Mouse (Mus musculus): ENCODE data around the gene Dnah10. TPM values are rescaled to one million over a fixed set of nuclear protein-coding genes. Genes with fewer than 3 reads are reported as not detected.

Dnah10 gene
- polyA plus RNA-seq, 1 experiment, result 0.04 TPM

GRCm38 (mm10) chr5:124873096-124873495 lies 148.2 kb downstream of the Dnah10 start:
- Histone ChIP-seq H3K4me3 (replicated peaks) (no peak overlapping the region), H3K36me3 (ENCODE audit: control insufficient read depth) (peaks cover 59% of the 10 kb centered on the region), H3K4me1 (ENCODE audit: control insufficient read depth) (peaks cover 5% of the 10 kb centered on the region), H3K9me3 (ENCODE audit: control insufficient read depth, low read length) (no peaks in the 10 kb centered on the region), H3K27me3 (ENCODE audit: control insufficient read depth) (no peaks in the 10 kb centered on the region)
- TF ChIP-seq TAL1 (IDR thresholded peaks at IDR 0.05; ENCODE audit: low read length) (no peak), GATA1 (IDR thresholded peaks at IDR 0.05; ENCODE audit: low read length) (no peak)

- Histone ChIP-seq H3K9me3 (ENCODE audit: control insufficient read depth, low read length) (no peaks in the 10 kb centered on the region), H3K36me3 (ENCODE audit: control insufficient read depth) (peaks cover 62% of the 10 kb centered on the region), H3K27me3 (ENCODE audit: control insufficient read depth) (no peaks in the 10 kb centered on the region), H3K4me1 (ENCODE audit: control insufficient read depth) (peaks cover 5% of the 10 kb centered on the region), H3K4me3 (replicated peaks) (no peak overlapping the region)
- no peak for TF ChIP-seq GATA1 (IDR thresholded peaks at IDR 0.05; ENCODE audit: low read length)
- TF ChIP-seq TAL1 (IDR thresholded peaks at IDR 0.05; ENCODE audit: low read length), result no peak
Measured at GRCm38 (mm10) chr5:124873890-124874601, 149.2 kb downstream of the Dnah10 start.

DNA sequence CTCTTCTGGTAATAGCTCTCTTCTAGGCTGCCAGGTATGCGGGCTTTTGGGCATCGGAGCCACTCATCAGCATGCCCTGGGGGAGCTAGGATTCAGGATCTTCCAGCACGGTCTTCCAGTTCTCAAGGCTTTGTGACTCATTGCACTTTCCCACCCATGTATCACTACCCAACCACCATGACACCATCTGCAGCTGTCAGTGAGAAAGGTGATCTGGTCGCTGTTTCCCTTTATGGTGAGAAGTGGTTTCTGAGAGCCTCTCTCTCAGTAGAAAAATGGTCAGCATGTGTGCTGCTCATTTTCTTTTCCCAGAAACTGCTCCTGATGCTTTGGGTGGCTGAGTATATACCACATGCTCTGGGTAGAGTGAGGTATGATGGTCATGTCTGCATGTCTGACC lies 154.4 kb downstream of the Dnah10 start:
- TF ChIP-seq TAL1 (IDR thresholded peaks at IDR 0.05; ENCODE audit: low read length) (no peak), GATA1 (IDR thresholded peaks at IDR 0.05; ENCODE audit: low read length) (no peak)
- H3K4me3 ChIP-seq (replicated peaks), result no peak overlapping the region
- H3K9me3 ChIP-seq (ENCODE audit: control insufficient read depth, low read length), result no peaks in the 10 kb centered on the region
- H3K4me1 ChIP-seq (ENCODE audit: control insufficient read depth), result peaks cover 2% of the 10 kb centered on the region
- peaks cover 63% of the 10 kb centered on the region for H3K36me3 ChIP-seq (ENCODE audit: control insufficient read depth)
- no peaks in the 10 kb centered on the region for H3K27me3 ChIP-seq (ENCODE audit: control insufficient read depth)

GRCm38 (mm10) chr5:124879801-124880200 lies 154.9 kb downstream of the Dnah10 start:
- peaks cover 67% of the 10 kb centered on the region for H3K36me3 ChIP-seq (ENCODE audit: control insufficient read depth)
- H3K4me1 ChIP-seq (ENCODE audit: control insufficient read depth), result peaks cover 2% of the 10 kb centered on the region
- TF ChIP-seq TAL1 (IDR thresholded peaks at IDR 0.05; ENCODE audit: low read length), result no peak
- TF ChIP-seq GATA1 (IDR thresholded peaks at IDR 0.05; ENCODE audit: low read length), result no peak
- no peak overlapping the region for H3K4me3 ChIP-seq (replicated peaks)
- no peaks in the 10 kb centered on the region for H3K27me3 ChIP-seq (ENCODE audit: control insufficient read depth)
- H3K9me3 ChIP-seq (ENCODE audit: control insufficient read depth, low read length), result no peaks in the 10 kb centered on the region

DNA sequence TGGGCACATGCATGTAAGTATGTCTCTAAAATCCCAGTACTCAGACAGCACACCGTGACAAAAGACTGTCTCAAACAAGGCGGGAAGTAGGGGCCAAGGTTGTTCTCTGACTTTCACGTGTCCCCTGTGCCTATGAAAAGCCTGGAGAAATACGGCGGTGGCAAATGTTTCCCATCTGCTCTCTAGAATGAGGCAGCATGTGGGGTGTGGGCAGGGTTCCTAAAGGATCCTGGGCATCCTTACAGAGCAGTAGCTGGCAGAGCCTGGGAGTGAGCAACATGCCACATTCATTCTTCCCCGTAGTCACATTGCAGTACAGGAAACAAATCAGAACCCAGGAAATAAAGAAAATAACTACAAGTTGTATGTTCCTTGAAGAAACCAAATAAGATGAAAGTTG lies 159.0 kb downstream of the Dnah10 start:
- no peaks in the 10 kb centered on the region for H3K27me3 ChIP-seq (ENCODE audit: control insufficient read depth)
- no peak overlapping the region for H3K4me3 ChIP-seq (replicated peaks)
- no peaks in the 10 kb centered on the region; the same call in 1 of the 2 replicates for H3K4me1 ChIP-seq (ENCODE audit: control insufficient read depth)
- TF ChIP-seq TAL1 (IDR thresholded peaks at IDR 0.05; ENCODE audit: low read length), result no peak
- no peak for TF ChIP-seq GATA1 (IDR thresholded peaks at IDR 0.05; ENCODE audit: low read length)
- H3K36me3 ChIP-seq (ENCODE audit: control insufficient read depth), result peaks cover 75% of the 10 kb centered on the region
- H3K9me3 ChIP-seq (ENCODE audit: control insufficient read depth, low read length), result no peaks in the 10 kb centered on the region

Other genes starting within 250 kb of the Dnah10 start
- 0.32 and 0.34 TPM in 2 replicates for gene Rilpl2, start 246.7 kb upstream of the Dnah10 start, polyA plus RNA-seq (2012)
- gene Snrnp35, start 242.0 kb upstream of the Dnah10 start, polyA plus RNA-seq (2012), result 2.7 and 3.2 TPM in 2 replicates
- gene Rilpl1, start 193.7 kb upstream of the Dnah10 start, polyA plus RNA-seq (2012), result 0.02 and 0.06 TPM in 2 replicates
- 11.7 and 17.6 TPM in 2 replicates for gene Tmed2, start 184.4 kb upstream of the Dnah10 start, polyA plus RNA-seq (2012)
- 0.84 and 0.94 TPM in 2 replicates for gene Ddx55, start 172.2 kb upstream of the Dnah10 start, polyA plus RNA-seq (2012)
- 0.41 and 0.57 TPM in 2 replicates for gene Eif2b1, start 146.0 kb upstream of the Dnah10 start, polyA plus RNA-seq (2012)
- gene Gtf2h3, start 145.9 kb upstream of the Dnah10 start, polyA plus RNA-seq (2012), result 0.27 and 0.28 TPM in 2 replicates
- gene Atp6v0a2, start 96.5 kb upstream of the Dnah10 start, polyA plus RNA-seq (2012), result 0.63 and 0.65 TPM in 2 replicates
- 0.10 and 0.12 TPM in 2 replicates for gene Ccdc92, start 137.3 kb downstream of the Dnah10 start, polyA plus RNA-seq (2012)
- 0.89 and 1.0 TPM in 2 replicates for gene Zfp664, start 137.6 kb downstream of the Dnah10 start, polyA plus RNA-seq (2012)